Mouse (Mus musculus): ENCODE measurements around the gene Tssk6.
"Not testable (repeated sequence)": the region's sequence is repeated elsewhere in the genome, so short reads cannot be mapped to it uniquely, and the experiment has no call there.

Gene Tssk6

DNA sequence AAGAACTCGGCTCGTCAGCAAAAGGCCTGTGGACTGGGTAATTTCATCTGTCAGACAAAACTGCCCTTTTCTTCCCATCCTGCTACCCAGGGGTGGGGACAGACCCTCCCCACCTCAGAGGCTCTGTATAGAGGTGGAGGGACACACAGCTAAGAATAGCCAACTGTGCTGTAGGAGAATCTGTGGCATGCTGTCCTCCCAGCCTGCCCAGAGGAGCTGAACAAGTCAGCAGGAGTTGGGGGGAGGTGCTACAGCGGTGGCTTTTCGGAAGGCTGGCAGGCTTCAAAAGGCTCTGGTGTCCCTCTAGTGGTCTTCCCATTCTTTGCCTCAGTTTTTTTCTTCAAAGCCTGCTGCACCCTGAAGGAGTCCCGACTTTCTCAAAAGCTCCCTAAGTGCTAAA, 13.8 kb downstream of the Tssk6 start:
- intact Hi-C loops (cut with DNase I), result no loop called here

DNA sequence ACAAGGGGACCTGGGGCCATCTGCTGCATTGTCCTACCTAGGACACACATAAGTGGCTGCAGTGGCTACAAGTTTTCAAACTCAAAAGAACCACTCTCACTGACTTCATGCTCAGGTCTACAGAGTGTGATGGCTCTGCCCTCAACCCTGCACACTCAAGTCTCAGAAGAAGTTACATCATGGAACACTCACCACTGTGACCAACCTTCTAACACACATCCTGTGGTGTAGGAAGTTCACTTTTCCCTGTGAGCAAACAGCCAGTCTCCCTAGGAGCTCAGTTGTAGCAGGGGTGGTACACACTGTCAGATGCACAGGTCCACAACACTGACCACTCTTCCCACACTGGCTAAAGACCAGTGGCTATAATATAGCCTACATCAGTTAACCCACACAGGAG, 16.5 kb downstream of the Tssk6 start:
- intact Hi-C loops (cut with DNase I), result no loop called here

DNA sequence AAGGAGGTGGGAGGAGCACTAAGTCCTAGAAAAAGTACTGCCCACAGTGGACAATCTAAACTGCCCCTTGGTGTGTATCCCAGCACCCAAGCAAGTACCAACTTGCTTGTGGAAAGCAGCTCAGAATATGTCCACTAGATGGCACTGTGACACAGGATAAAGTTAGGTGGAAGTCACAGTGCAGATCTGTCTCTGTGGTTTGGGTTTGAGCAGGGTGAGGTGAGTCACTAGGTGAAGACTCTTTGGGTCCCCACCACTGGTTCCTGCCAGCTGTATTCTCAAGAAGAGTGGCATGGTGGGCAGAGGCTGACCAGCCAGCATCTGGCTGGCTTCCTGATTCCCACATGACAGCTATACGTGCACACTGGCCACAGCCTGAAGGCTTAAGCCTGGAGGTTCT, 17.0 kb downstream of the Tssk6 start:
- intact Hi-C loops (cut with DNase I), result loop anchor here (1.0 kb wide), 1 partner anchor 82 kb away; no protein-coding TSS in a partner anchor

DNA sequence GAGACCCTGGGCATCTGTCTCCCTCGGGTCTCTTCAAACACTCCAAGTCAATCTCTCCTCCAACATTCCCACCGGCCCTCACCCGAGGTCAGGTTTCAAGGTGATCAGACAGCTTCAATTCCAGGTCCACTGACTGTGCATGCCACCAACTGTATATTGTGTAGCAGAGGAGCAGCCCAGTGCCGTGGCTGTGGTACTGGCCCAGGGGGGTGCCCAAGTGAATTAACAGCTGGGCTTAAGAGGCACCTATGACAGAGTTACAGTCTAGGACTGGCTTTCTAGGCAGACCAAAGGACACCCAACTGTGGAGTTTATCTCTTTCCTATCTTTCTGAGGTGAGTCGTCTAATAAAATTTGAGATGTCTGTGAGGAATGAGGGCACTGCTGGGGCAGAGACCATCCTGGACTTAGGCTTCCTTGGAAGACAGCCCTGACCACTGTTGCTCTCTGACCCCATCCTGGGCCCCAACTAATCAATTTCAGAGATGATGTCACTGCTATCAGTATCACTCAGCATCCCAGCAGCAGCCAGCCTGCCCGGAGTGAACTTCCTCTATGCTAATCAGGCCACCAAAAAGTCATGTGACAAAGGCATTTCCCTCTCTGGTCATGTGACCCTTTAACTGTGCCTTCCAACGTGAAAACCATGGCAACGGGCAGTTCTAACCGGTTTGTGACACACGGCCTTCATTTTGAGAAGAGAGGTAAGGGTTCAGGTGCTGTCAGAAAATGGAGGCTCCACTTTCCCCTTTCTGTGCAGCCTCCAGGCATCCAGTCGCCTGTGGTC, 18.1 kb downstream of the Tssk6 start:
- intact Hi-C loops (cut with DNase I), result loop anchor here (1.0 kb wide), 1 partner anchor 81 kb away; no protein-coding TSS in a partner anchor

DNA sequence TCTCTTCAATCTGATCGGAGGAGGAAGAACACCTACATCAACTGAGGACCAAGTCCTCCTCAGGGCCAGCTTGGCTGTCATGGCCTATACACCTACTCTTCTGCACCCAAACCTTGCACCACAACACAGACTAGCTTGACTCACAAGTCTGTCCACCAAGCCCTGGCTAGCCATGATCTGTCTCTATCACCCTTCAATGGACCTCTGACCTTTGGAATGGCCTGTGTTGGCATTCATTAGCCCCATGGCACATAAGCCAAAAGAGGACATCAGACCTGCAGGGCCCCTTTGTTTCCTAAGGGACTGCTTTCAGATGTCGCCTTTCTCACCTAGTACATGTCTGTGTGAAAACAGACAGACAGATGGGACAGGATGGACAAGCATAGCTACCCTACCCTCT, 19.2 kb downstream of the Tssk6 start:
- intact Hi-C loops (cut with DNase I), result no loop called here

DNA sequence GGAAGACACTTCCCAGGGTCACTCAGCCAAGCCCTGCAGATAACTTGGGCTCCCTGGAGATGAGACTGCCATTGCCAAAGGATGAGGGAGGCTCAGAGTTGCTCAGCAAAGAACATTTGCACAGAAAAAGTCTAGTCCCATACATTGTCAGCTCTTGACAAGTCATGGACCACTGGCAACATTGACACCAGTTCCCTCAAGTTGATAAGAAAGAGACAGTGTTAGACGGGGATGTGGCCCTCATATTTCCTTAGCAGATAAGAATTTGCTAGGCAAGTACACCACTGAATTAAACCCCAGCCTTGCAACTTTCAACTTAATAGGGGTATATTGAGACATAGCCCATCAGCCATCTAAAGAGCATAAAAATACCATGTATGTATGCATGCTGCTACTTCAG, 22.0 kb downstream of the Tssk6 start:
- intact Hi-C loops (cut with DNase I), result no loop called here

DNA sequence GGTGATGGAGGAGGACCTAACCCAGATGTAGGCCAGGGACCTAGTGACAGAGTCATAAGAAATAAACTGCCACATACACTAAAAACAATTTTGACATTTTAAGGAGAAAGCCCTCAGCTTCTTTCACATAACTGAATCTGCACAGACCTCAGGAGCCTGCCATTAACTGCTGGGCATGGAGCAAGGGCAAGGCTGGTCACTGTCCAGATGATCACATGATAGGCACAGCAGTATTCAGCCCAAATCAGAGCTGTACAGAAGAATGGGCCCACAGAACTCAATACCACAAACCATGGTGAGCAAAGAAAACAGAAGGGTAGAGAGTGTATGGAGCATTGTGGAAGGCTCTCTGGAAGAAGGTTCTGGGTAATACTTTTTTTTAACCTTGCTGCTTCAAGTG, 24.9 kb downstream of the Tssk6 start:
- intact Hi-C loops (cut with DNase I), result no loop called here

DNA sequence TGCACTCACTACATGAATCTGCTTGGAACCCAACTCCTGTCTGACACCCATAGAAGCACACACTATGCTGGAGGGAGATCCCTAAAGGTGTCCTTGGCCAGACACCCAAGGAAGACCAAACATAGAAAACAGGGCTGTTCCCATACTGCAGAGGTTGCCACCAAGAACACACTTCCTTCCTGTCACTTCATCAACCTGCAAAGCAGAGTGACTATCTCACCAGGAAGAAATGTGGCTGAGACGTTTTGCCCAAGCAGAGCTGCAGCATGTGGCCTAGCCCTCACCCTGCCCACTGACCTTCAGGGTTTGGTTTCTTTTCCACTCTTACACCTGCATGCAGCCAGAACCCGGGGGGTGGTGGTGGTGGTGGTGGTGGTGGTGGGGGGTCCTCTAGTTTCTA, 31.8 kb downstream of the Tssk6 start:
- intact Hi-C loops (cut with DNase I), result no loop called here

DNA sequence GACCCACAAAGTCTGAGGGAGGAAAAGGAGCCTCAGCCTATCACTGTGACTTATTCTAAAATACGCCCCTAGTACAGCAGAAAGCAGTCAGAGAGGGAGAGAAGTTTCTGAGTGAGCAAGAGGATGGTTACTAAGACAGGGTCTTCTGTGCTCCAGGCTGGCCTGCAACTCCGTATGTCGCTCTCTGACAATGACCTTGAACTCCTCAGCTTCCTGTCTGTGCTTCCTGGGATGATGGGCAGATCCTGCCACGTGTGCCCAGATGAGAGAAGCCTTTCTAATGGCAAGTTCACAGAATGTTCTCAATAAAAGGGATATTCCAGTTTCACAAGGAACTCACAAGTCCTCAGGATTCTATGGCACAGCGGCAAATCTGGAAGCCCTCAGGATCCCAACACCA, 32.6 kb downstream of the Tssk6 start:
- intact Hi-C loops (cut with DNase I), result no loop called here

DNA sequence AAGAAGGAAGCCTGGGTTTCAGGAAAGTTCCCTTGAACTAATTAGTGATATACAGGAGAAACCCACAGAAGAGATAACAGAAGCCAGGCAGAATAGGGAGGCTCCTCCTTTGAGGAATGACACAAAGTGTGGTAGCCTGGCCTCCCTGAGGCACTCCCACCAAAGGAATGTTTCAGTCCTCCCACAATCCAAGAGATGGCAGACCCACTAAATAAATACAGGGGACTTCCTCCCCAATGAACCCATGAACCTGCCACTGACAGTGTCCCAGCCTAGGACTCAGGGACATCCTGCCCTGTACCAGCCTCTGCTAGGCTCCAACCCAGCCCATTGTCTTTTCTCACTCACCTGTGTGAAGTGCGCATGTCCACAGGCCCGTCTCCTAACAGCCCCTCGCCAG, 33.4 kb downstream of the Tssk6 start:
- intact Hi-C loops (cut with DNase I), result no loop called here

DNA sequence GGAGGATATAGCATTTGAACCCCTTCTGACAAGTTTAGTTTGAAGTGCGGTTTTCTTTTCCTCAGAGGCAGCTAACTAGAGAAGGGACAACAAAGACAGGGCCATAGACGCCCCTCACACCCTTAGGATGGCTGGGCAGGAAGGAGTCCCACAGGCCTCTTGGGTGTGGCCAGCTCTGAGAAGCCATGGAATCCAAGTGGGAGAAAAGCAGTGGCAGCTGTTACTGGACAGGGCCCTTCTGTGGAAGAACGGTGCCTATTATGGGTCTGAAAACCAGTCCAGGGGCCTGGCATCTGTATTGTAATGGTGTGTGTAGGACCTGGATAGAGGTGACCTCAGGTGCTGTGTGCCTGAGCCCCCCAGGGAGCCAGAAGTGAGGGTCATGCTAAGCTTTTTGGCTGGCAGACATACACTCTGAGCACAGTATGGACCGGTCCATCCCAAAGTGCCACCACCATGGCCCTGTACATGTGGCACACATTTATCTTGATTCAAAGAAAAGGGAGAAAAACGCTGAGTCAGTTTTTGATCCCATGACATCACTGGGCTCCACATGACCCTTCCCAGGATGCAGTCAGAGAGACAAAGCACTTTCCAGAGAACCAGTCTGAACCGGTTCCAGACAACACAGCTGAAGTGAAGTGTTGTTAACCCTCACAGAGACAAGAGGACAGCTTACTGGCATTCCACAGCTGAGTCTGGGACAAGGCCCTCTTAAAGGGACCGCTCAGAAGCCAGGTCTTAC, 34.2 kb downstream of the Tssk6 start:
- intact Hi-C loops (cut with DNase I), result no loop called here

DNA sequence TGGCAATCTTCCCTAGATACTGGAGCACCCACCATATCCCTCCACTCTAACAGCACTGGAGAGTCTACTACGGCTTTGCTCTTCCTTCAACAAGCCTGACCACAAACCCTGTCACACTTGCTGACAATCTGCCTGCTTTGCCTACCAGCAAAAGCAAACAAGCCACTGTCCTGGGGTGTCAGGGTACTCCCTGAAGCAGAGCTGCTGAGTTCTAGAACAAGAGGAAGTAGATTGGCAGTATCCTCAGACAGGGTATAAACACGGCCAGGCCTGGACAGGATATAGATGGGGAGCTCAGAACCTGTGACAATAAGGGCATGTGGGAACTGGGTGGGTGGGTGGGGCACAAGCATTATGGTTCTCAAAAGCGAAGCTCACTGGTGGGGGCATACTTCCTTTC, 35.5 kb downstream of the Tssk6 start:
- intact Hi-C loops (cut with DNase I), result no loop called here

DNA sequence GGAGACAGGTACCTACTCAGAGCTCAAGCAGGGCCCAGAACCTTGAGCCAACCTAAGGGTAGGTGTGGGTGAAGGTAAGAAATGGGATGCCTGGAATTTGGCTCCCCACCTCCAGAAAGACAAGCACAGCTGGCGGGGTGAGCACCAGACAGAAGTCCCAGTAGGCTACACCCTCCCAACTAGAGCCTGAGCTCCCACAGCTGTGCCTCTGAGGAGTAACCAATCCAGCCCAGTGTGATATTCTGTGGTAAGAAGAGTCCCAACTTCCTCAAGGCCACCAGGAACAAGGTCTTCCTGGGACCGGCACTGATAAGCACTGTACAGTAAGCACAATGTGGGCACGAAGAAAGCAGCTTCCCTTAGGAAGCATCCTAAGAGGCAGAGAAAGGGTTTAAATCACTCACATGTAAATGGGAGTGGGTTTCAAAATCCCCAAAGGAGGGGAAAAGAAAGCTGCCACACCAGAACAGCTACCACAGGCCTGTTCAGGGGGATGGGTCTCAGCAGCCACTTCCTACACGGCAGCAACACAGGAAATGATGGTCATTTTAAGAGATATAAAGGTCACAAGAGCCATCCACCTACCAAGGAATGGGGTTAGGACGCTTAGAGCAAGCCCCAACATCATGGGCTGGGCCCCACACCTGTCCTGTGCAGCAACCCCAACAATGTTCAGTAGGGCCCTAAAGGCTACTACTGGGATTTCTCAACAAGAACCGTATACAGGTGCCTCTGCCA, 36.4 kb downstream of the Tssk6 start:
- intact Hi-C loops (cut with DNase I), result no loop called here

DNA sequence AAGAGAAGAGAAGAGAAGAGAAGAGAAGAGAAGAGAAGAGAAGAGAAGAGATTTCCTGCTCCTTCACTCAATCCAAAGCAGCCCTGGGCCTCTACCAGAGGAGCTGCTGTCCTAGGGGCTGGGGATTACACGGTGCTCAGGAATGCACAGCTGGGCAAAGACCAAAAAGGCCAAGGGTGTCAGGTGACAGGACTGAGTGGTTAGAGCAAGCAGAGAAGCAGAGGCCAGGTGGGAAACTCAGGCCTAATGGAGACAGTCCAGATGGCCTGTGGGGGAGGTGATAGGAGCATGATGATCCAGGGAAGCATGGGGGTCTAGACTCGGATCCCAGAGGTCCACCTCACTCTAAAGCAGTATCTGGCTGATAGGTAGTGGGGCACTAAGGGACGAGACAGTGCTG, 37.6 kb downstream of the Tssk6 start:
- intact Hi-C loops (cut with DNase I), result no loop called here

DNA sequence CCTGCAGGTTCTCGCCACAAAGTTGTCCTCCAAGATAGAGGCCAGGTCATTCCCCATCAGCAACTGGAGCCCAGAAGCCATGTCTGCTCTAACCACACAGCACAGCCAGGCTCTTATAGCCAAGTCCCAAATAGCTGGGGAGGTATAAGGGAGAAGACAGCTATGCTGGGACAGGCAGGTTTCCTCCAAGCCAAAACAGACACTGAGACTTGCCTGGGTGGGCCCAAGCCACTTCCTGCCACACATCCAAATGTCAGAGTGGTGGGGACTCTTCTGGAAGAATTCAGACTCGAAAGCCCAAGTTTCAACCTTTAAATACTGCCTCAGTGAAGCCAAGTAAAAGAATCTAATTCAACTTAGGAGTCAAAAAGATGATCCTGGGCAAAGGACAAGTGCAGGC, 38.4 kb downstream of the Tssk6 start:
- intact Hi-C loops (cut with DNase I), result no loop called here

DNA sequence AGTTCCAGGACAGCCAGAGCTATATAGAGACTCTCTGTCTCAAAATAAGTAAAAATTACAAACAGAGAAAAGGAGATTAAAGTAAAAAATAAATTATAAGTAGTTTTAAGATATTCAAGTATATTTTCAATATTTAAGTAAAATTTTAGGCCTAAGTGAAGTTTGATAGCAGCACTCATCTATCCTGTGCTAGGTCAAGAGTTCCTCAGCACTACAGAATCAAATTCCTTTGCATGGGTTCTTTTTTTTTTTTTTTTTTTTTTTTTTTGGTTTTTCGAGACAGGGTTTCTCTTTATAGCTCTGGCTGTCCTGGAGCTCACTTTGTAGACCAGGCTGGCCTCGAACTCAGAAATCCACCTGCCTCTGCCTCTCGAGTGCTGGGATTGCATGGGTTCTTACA, 40.5 kb downstream of the Tssk6 start:
- intact Hi-C loops (cut with DNase I), result not testable (repeated sequence)

DNA sequence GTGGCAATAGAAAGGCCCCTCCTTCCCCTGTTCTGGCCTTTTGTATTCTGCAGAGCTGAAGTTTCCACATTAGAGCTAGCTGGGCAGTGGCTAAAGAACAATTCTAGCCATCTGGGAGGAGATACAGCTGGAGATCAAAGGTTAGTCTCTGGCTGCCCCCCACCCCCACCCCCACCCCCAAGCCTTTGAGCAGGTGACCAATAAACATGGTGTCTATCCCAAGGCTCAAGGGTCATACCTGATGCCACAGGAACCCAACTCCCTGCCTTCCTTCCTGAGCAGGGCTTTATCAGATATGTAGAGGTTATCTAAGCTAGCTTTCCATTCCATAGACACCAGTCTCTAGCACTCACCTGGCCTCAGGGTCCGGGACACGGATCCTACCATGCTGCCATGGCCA, 48.3 kb downstream of the Tssk6 start:
- intact Hi-C loops (cut with DNase I), result no loop called here
